Mouse (Mus musculus): Measurements from ENCODE around the gene Inha. TPM values are rescaled to one million over a fixed set of nuclear protein-coding genes. Genes with fewer than 3 reads are reported as not detected.

Gene Inha
- not detected for total RNA-seq (2018; cell fraction: chromatin; rRNA removed)
- total RNA-seq (2018; cell fraction: cytosol; rRNA removed) = not detected
- total RNA-seq (2018; cell fraction: nucleus; rRNA removed) = not detected
- polyA plus RNA-seq (2018) = not detected in 3 replicates

DNA sequence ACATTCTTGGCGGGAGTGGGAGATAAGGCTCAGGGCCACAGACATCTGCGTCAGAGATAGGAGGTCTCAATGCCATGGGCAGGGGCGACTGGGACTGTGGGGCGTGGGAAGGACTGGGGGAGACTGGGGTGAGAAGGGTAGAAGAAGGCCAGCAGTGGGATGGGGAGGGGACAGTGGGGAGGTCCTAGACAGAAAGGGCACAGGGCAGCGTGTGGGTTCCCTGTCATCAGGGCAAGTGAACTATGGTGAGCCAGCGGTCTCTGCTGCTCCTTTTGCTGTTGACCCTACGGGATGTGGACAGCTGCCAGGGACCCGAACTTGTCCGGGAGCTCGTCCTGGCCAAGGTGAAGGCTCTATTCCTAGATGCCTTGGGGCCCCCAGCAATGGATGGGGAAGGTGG lies at the start of gene Inha:
Gene Inha (plus strand): TSS at position 72 of the 400 bp plus-strand sequence.
- Histone ChIP-seq H3K36me3 (ENCODE audit: inconsistent target) (no peaks in the 10 kb centered on the region), H3K4me3 (ENCODE audit: inconsistent target) (no peak within 1 kb of the TSS), H3K79me2 (ENCODE audit: inconsistent target) (no peaks in the 10 kb centered on the region), H3K27ac (no peak within 1 kb of the TSS)
- WGBS (ENCODE audit: missing documents) = 88% methylated on average over 10 of the region's 10 CpGs

DNA sequence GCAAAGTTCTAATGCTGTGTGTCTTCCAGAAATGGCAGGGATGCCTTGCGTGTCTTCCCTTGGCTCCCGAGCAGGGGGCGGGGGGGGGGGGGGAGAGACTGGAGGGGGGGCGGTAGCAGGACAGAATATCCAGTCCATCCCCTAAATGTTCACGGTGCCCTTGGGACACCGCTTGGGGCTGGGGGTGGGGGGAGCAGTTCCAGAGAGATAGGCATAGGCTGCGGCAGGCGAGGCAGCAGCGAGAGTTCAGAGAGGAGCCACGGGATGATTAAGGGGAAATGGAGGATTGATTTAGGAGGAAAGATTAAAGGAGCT lies 49.2 kb upstream of the Inha start:
- H3K36me3 ChIP-seq (ENCODE audit: inconsistent target) = no peaks in the 10 kb centered on the region
- WGBS (ENCODE audit: missing documents) = 14% methylated on average over 10 of the region's 10 CpGs
- H3K79me2 ChIP-seq (ENCODE audit: inconsistent target) = no peaks in the 10 kb centered on the region
- H3K4me3 ChIP-seq (ENCODE audit: inconsistent target) = no peak overlapping the region
- no peak overlapping the region for H3K27ac ChIP-seq

DNA sequence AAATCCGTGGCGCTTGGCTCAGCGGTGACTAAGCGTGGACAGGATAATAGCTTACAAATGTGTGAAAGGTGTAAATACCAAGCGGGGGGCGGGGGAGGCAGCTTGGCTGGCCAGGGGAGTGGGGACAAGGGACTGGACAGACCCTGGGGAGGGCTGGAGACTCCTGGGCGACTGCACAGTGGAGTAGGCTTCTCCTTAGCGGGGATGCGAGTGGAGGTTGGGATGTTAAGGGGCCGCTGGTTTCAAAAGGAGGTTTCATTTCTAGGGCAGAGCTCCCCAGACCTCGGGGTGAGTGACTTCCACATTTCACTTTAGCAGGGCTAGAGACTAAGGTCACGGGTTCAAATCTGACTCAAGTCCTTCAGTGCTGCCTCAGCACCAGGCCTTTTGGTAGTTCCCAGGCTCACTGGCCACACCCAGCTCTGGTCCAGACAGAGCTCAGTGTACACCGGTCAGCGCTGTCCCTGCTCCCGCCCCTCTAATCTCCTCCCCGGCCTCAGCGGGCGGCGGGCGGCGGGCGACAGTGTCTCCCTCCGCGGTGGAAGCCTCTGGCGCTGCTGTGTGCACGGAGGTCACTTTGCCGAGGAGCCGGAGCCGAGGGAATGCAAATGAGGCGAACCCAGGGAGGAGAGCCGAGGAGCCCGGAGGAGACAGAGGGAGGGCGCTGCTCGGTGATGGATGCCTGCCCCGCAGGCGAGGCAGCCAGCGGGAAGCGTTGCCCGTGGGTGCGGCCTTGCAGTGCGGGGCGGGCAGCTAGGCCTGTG lies 48.7 kb upstream of the Inha start:
- Histone ChIP-seq H3K79me2 (ENCODE audit: inconsistent target) (no peaks in the 10 kb centered on the region), H3K4me3 (ENCODE audit: inconsistent target) (no peak overlapping the region), H3K36me3 (ENCODE audit: inconsistent target) (no peaks in the 10 kb centered on the region), H3K27ac (no peak overlapping the region)
- WGBS (ENCODE audit: missing documents) = 8% methylated on average over 42 of the region's 42 CpGs

DNA sequence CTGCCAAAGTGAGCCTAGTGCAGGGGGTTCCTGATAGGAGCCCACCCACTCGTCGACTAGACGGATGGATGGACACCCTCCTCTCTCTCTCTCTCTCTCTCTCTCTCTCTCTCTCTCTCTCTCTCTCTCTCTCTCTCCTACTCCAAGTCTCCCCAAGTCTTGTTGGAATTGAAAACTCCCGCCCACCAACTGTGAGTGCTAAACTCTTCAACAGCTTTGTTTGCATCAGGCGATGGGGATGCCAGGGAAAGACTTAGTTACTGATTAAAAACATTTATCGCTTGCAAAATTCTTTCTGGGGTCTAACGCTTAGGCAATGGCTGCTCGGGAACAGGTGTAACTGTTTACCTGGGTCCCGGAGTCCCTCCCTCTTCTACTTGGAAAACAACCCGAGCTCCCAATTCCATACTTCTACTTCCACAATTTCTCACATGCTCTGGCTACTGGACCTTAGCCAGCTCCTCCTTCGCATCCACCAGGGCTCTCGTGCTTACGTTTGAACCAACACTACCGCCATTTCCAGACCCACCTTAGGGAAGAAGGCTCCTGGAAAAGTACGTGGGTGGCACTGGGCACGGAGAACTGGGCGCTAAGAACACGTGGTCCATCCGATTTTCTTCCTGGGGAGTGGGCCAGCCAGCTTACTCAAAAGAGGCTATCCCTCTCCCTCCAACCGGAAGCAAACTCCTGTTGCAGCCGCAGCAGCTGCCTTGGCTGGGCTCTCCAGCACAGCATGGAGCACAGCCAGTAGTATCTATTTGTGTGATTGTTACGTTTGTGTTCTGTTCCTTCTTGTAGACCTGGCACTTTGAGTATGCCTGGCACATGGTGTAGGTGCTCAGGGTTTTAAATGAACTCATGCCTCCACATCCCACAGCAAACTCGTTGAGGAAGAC lies 47.8 kb upstream of the Inha start:
- Histone ChIP-seq H3K36me3 (ENCODE audit: inconsistent target) (no peaks in the 10 kb centered on the region), H3K4me3 (ENCODE audit: inconsistent target) (no peak overlapping the region), H3K27ac (no peak overlapping the region), H3K79me2 (ENCODE audit: inconsistent target) (no peaks in the 10 kb centered on the region)
- 34% methylated on average over 23 of the region's 23 CpGs for WGBS (ENCODE audit: missing documents)

DNA sequence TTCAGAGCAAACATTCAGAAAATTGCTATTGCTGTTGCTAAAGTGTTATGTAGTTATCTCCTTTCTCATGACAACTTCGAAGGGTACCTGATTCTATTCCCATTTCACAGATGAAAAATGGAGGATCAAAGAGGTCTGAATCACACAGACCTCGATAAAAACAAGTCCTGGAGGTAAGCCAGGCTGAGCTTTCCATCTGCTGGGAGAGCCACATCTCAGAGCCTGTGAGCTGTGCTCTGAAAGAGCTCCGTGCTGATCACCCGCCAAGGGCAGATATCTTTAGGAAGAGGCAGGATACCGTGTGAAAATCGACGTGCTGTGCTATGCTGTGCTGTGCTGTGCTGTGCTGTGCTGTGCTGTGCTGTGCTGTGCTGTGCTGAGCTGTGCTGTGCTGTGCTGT lies 46.6 kb upstream of the Inha start:
- Histone ChIP-seq H3K27ac (no peak overlapping the region), H3K79me2 (ENCODE audit: inconsistent target) (no peaks in the 10 kb centered on the region), H3K4me3 (ENCODE audit: inconsistent target) (no peak overlapping the region), H3K36me3 (ENCODE audit: inconsistent target) (no peaks in the 10 kb centered on the region)
- WGBS (ENCODE audit: missing documents) = 81% methylated on average over 7 of the region's 7 CpGs

DNA sequence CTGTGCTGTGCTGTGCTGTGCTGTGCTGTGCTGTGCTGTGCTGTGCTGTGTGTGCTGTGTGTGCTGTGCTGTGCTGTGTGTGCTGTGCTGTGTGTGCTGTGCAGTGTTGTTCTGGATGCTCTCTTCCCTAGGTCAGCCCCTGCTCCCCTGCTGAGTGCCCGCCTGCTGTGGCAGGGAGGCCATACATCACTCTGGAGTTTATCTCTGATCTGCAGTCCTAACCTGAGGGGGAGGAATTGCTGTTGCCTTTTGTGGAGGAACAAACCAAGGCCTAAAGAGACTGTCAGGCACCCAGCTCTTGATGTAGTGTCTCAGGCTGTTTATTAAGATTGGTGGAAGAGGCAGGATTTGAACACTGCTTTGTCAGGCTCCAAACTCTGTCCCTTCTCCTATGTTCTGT lies 44.2 kb upstream of the Inha start:
- no peak overlapping the region for H3K27ac ChIP-seq
- 38% methylated on average over 1 of the region's 1 CpGs for WGBS (ENCODE audit: missing documents)
- H3K36me3 ChIP-seq (ENCODE audit: inconsistent target) = no peaks in the 10 kb centered on the region
- H3K4me3 ChIP-seq (ENCODE audit: inconsistent target) = no peak overlapping the region
- no peaks in the 10 kb centered on the region for H3K79me2 ChIP-seq (ENCODE audit: inconsistent target)

- Histone ChIP-seq H3K36me3 (ENCODE audit: inconsistent target) (no peaks in the 10 kb centered on the region), H3K4me3 (ENCODE audit: inconsistent target) (no peak overlapping the region), H3K79me2 (ENCODE audit: inconsistent target) (no peaks in the 10 kb centered on the region), H3K27ac (no peak overlapping the region)
- 87% methylated on average over 5 of the region's 5 CpGs for WGBS (ENCODE audit: missing documents)
Measured at GRCm38 (mm10) chr1:75463652-75464204, 43.1 kb upstream of the Inha start.

DNA sequence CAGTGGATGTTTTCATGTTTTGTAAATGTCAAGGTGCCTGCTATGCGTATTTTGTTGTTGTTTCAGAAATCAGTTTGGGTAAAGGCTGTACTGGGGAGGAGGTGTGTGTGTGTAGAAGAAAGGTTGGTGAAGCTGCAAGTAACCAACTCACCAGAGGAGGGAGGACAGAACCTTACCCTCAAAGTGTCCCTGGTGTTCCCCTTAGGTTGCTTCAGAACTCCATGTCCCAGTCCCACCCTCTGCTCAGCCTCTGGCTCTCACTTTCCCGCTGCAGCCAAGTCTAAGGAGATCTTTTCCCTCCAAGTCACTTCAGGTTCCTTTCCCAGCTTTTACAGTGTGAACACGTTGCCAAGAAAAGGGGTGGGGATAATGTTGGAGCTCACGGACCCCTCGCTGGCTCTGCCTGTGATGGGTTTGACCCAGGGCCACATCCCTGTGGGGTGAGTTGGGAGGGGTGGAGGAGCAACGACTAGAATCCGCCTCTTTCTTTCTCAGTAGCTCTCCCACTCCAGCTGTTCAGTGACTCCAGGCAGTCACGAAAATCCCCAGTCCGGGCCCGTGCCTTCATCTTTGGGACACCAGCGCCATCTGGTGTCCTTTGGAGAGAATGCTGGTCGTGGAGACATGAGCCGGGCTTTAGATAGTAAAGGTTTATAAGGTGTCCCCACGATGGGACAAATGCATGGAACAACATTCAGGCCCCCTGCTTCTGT lies 39.5 kb upstream of the Inha start:
- Histone ChIP-seq H3K79me2 (ENCODE audit: inconsistent target) (no peaks in the 10 kb centered on the region), H3K4me3 (ENCODE audit: inconsistent target) (no peak overlapping the region), H3K36me3 (ENCODE audit: inconsistent target) (no peaks in the 10 kb centered on the region), H3K27ac (no peak overlapping the region)
- 14% methylated on average over 14 of the region's 14 CpGs for WGBS (ENCODE audit: missing documents)

DNA sequence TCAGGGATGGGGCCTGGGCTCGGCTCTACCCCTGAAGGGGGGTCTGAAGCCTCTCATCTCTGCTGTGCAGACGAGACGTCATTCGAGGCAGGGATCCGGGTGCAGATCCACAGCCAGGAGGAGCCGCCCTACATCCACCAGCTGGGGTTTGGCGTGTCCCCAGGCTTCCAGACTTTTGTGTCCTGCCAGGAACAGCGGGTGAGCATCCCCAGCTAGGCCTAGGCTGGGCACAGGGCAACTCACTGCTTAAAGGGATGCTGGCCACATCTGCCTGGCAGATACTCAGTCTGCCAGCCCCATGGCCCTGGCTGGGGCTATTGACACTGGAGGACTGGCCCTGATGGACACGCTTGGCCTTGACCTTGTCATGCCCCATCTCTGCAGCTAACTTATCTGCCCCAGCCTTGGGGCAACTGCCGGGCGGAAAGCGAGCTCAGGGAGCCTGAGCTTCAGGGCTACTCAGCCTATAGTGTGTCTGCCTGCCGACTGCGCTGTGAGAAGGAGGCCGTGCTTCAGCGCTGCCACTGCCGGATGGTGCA lies 37.5 kb upstream of the Inha start:
- WGBS (ENCODE audit: missing documents) = 84% methylated on average over 17 of the region's 17 CpGs
- H3K27ac ChIP-seq = no peak overlapping the region
- no peaks in the 10 kb centered on the region for H3K79me2 ChIP-seq (ENCODE audit: inconsistent target)
- no peaks in the 10 kb centered on the region for H3K36me3 ChIP-seq (ENCODE audit: inconsistent target)
- no peak overlapping the region for H3K4me3 ChIP-seq (ENCODE audit: inconsistent target)

DNA sequence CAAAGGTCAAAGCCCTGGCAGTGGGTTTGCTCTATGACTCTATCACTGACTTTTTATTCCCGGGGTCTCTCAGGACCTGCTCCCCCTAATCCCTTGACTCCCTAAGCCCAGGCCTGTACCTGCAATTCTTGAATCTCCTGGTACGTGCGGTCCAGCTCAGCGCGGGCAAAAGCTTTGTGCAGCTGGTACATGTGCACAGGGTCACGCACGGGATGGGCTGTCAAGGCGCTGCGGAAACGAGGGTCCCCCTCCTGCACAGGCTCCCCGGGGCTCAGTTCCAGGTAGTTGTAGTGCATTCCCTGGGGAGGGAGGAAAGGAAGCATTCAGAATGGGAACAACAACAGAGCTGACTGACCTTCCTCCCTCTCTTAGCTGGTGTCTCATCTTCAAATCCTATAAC lies 30.4 kb upstream of the Inha start:
- Histone ChIP-seq H3K4me3 (ENCODE audit: inconsistent target) (no peak overlapping the region), H3K27ac (no peak overlapping the region), H3K36me3 (ENCODE audit: inconsistent target) (no peaks in the 10 kb centered on the region), H3K79me2 (ENCODE audit: inconsistent target) (no peaks in the 10 kb centered on the region)
- 91% methylated on average over 9 of the region's 11 CpGs for WGBS (ENCODE audit: missing documents)

DNA sequence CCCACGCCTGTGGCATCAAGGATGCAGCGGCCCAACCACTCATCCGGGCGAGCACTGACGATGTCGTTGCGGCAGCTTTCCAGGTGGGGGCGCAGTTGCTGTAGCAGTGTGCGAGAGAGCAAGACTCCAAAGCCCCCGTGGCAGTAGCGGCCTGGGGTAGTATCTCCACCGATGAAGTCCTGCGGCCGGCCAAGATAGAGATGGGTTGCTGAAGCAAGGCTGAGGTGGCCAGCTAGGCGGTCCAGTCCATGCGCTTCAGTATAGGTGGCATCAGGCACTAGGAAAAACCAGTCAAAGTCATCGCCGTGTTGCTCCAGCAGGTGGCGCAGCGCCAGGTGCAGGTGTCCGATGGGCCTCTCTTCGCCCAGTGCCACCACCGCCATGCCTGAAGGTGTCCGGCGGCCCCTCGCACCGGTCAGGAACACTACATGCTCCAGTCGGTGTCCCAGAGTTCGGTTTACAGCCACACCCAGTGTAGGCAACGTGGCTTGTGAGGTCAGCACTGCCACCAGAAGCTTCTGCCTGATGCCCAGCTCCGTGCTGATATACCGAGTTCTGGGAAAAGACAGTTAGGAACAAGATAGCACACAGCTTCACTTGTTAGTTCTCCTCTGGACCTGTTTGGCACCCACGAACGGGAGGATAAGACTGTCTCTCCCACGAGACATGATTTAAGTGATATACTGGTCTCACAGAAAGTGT lies 29.5 kb upstream of the Inha start:
- H3K79me2 ChIP-seq (ENCODE audit: inconsistent target) = no peaks in the 10 kb centered on the region
- H3K4me3 ChIP-seq (ENCODE audit: inconsistent target) = no peak overlapping the region
- no peak overlapping the region for H3K27ac ChIP-seq
- WGBS (ENCODE audit: missing documents) = 12% methylated on average over 35 of the region's 35 CpGs
- no peaks in the 10 kb centered on the region for H3K36me3 ChIP-seq (ENCODE audit: inconsistent target)

DNA sequence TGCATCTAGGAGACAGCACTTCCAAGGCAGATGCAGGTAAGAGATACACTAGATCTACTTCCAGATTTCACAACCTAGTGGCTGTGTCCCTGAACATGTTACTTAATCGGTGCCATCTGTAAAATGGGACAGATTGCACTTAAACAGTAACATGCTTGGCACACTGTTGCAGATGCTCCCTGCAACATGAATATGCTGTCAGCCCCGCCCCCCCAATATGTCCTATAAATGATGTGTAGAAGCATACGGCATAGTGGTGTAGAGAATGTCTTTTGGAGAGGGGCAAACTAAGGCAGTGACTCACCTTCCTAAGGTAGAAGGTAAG lies 28.9 kb upstream of the Inha start:
- Histone ChIP-seq H3K79me2 (ENCODE audit: inconsistent target) (no peaks in the 10 kb centered on the region), H3K27ac (no peak overlapping the region), H3K4me3 (ENCODE audit: inconsistent target) (no peak overlapping the region), H3K36me3 (ENCODE audit: inconsistent target) (no peaks in the 10 kb centered on the region)
- WGBS (ENCODE audit: missing documents) = 49% methylated on average over 3 of the region's 3 CpGs

DNA sequence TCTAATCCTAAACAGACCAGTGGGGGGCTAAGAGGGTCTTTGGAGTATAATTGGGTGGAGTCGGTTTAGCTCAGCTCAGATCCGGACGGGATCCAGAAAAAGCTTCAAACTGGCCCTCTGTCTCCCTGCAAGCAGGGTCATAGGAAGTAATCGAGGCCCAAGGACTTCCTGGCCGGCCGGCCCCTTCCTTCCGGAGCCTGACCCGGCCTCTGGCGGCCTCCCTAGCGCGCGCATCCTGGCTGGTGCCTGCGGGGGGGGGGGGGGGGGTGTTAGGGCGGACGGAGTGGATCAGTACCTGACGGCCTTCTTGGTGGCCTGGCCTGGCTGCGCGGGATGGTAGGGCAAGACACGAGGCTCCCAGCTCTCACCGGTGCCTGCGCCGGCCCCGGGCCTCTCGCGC lies 28.4 kb upstream of the Inha start:
- Histone ChIP-seq H3K4me3 (ENCODE audit: inconsistent target) (no peak overlapping the region), H3K36me3 (ENCODE audit: inconsistent target) (no peaks in the 10 kb centered on the region), H3K27ac (no peak overlapping the region), H3K79me2 (ENCODE audit: inconsistent target) (no peaks in the 10 kb centered on the region)
- WGBS (ENCODE audit: missing documents) = 0% methylated on average over 10 of the region's 25 CpGs

Measured in macrophage (primary cell).